Mouse (Mus musculus) lung, postnatal 25 days (tissue): ENCODE measurements around the gene Olfr120.
"Not testable (repeated sequence)": the region's sequence is repeated elsewhere in the genome, so short reads cannot be mapped to it uniquely, and the experiment has no call there.

ENCODE experiments used
- DNase-seq: peaks from one replicate; pipeline ENCODE4 v3.0.0; 2022; ENCODE audit warnings: low spot score

The Olfr120 gene

GRCm38 (mm10) chr17:37721508-37721907, at the start of gene Olfr120:
TSS of gene Olfr120 (plus strand) at chr17:37721808.
- DNase-seq: no peak

- DNase-seq: not testable (repeated sequence)
Measured at GRCm38 (mm10) chr17:37696264-37696663, 25.3 kb upstream of the Olfr120 start, which contains the start of gene Olfr119. TSS of gene Olfr119 (plus strand) at chr17:37696564.

DNA sequence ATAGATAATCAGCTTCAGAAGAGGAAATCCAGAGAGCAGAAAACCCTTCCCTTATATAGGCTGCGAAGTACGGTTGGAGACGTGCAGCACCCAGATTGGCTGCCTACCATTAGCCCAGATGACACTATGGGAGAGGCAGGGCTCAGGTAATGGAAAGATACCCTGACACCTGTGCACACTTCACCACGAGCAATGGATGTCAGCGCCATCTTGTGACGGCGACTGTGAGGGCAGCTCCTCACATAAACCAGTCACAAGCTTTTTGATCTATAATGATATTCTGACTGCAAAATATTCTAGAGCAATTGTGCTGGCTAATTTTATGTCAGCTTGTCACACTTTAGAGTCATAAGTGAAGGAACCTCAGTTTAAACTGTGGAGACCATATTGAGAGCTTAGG, 16.5 kb downstream of the Olfr120 start:
- DNase-seq: no peak

- no peak for DNase-seq
Measured at GRCm38 (mm10) chr17:37768307-37768706, 46.7 kb downstream of the Olfr120 start, which contains the start of gene Olfr122. TSS of gene Olfr122 (plus strand) at chr17:37768607.
